Mouse (Mus musculus) embryo, embryonic 10.5 days (tissue): ENCODE measurements around the gene Tpd52l1.
"Not testable (repeated sequence)": the region's sequence is repeated elsewhere in the genome, so short reads cannot be mapped to it uniquely, and the experiment has no call there.

ENCODE experiments used
- DNase-seq: peaks from one replicate; pipeline ENCODE4 v3.0.0-alpha.2; 2015; ENCODE audit warnings: low spot score

Tpd52l1 gene

DNA sequence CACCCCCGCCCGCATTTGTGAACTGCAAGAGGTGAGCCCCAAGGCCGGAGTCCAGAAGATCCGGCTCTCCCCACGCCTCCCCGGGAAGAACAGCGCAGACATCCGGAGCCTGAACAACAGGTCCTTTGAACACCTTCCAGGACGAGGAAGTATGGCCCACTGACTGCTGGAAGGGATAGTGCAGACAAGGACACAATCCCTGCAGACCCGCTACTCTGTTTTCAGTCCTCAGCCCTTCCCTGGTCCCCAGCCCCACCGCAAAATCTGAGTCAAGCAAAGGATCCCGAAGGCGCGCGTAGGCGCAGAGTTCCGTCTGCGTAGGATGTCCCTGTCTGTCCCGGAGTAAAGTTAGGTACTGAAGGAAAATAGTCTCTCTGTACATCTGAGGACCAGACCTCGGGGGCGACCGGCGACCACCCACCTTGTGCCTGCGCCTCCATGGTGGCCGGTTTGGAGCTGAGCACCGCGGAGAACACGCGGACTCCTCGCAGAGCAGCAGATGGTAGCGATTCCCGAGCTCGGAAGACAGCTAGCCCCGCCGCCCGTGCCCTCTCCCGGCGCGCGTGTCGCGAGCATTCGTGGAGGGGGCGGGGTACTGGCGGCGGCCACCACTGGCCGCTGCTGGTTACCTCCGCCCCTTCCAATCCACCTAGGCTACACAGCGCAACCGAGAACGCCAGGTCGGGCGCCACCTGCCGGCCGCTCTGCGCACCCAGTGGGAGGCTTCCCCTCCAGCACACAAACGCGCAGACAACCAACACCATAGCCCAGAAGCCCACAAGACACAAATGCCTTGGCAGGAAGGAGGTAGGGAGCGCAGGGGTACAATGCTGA, at the start of gene Tpd52l1:
Tpd52l1 (minus strand) TSS at position 668 of the 834 bp plus-strand sequence.
- peak; percentile 90 for DNase-seq

DNA sequence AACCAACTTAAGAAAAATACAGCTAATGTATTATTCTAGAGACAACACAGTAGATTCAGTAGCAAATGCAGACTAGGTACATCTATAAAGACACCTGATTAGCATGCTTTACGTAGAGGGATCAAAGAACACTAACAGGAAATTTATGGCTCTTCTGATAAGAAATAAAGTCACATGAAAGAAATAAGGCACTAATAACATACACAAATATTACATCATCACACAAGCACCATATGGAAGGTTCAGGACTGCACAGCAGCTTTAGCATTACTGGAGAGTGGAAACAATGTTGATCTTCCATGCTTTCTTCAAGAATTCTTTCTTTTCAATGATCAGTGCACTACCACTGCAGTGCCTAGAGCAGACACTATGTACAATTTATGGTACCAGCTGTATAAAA, 48.5 kb upstream of the Tpd52l1 start:
- no peak for DNase-seq

DNA sequence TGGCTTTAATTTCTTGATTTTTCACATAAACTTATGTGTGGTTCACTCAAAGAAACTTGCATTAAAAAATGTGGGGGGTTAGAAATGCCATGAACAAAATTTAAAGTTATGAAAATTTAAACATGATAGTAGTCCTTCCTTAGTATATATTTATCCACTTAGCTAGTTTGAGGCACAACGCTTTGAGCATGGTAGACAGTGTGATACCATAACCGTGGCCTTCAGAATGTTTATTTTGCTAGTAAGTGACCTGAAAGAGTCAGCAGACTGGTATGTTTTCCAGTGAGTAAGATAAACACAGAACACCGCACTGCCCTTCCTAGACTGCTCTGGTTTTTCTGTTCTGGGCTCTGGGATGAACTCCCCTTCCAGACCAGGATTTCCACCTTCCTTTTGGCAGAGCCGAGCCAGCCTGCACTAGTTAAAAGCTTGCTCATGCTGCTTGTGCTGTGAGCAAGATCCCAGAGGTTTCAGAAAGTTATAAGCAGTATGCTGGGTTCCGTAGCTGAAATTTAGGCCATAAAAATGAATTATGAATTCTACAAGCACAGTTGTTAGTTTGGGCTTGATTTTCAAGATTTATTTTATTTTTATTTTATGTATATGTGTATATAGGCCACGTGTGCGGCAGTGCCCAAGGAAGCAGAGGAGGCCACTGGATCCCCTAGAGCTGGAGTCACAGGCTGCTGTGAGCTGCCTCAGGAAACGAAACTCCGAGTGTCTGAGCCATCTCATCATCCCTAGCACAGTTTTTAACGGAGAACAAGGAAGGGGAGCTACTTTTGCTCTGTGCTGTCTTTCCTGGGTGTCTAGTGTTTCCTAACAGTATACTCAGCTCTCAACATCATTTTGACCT, 21.5 kb upstream of the Tpd52l1 start:
- DNase-seq: peak; percentile 26

DNA sequence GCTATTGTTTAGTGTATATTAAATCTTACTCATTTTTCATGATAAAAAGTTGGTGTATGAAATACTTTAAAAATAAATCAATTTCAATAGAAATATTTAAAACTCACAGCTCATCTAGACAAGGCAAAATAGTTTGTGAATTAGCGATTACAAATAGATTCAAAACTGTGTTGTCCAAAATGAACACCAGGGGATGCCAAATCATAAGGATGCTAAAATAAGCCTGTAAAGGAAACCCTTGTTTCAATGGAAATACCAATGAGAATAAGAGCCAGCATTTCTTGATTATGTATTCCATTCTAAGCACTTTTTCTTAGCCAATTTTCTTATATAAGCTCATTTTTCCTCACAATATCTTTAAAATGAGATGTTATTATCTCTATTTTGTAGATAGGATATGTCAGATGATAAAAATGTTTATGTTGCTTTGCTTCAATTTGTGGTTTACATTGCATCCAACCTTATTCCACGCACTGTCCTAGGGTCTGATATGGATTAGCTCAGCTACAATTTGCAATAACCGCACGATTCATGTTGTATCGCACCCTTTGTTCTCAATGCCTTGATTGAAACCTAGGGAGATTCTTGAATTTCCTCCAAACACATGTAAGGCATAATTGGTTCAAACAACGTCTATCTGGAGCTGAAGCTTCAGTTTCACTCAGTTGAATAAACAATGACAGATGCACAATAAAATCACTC, 20.2 kb upstream of the Tpd52l1 start:
- DNase-seq: peak; percentile 45

DNA sequence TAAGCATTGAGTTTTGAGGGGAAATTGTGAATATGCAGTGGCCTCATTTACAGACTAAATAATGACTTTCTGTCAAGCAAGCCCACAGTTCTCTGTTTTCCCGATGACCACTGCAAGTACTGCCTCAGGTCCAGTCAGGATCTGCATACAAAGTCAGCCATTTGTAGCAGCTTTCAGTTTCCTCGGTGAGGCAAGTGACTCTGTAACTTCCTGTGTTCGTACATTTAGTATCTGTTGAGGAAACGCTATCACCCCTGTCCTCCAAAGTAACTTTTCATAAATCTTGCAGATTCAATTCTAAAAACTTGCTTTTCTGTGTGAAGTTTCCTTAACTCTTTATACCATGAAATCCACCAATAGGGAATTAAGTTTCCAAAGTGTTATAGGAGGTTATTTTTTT, 19.7 kb upstream of the Tpd52l1 start:
- DNase-seq: no peak

DNA sequence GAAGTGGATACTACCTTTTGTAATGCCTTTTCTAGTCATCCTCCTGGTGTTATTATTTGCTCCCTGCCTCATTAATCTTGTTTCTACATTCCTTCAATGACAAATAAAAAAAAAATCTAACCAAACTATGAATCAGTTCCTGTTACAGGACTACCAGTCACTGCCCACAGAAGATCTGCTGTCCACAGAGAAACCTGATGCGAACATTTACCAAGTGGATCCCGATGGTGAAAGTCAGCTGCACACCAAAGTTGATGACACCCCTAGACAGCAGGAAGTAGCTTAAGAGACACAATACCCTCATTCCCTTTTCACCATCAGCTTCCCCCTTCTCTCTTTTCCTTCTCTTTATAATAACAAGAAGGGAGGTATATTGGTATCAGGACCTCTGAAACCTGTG, 17.3 kb upstream of the Tpd52l1 start:
- no peak for DNase-seq

DNA sequence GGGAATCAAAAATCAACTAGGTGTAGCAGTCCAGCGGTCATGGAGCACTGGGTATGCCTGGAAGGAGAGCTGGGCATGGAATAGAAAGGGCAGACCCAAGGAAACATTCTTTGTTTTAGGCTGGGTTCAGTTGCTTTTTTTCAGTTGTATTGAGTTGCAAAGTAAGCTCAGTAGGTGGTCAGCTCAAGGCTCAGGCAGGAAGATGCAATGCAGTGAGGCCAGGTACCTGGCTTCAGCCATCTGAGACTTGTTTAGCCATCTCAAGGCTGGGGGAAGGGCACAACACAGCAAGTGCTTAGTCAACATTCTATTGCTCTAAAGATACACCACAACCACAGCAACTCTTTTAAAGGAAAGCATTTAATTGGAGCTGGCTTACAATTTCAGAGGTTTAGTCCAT, 11.0 kb upstream of the Tpd52l1 start:
- no peak for DNase-seq

GRCm38 (mm10) chr10:31447083-31447482, 1.3 kb upstream of the Tpd52l1 start:
- no peak for DNase-seq

GRCm38 (mm10) chr10:31444206-31444605, 1.6 kb downstream of the Tpd52l1 start:
- no peak for DNase-seq

- no peak for DNase-seq
Observed at GRCm38 (mm10) chr10:31441491-31441890, 4.3 kb downstream of the Tpd52l1 start.

DNA sequence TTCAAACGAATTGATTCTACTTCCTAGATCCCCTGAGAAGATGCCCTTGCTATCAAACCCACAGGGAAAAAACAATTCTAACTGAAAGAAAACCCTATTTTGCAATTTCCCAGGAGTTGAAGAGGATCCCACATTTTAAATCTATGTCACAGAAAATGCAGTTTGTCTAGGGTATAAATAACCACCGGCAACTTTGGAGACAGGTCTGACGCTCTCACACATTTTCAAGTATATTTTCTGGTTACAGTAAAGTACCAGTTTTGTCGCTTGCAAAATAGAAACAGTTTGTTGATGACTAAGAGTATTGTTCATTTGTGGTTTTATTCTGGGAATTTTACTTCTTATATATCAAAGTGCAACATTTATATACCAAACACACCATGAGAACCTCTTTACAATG, 9.7 kb downstream of the Tpd52l1 start:
- no peak for DNase-seq

- DNase-seq: no peak
Observed at GRCm38 (mm10) chr10:31417956-31418355, 27.8 kb downstream of the Tpd52l1 start.

- DNase-seq: peak; percentile 30
Observed at GRCm38 (mm10) chr10:31392990-31393389, 52.8 kb downstream of the Tpd52l1 start.

DNA sequence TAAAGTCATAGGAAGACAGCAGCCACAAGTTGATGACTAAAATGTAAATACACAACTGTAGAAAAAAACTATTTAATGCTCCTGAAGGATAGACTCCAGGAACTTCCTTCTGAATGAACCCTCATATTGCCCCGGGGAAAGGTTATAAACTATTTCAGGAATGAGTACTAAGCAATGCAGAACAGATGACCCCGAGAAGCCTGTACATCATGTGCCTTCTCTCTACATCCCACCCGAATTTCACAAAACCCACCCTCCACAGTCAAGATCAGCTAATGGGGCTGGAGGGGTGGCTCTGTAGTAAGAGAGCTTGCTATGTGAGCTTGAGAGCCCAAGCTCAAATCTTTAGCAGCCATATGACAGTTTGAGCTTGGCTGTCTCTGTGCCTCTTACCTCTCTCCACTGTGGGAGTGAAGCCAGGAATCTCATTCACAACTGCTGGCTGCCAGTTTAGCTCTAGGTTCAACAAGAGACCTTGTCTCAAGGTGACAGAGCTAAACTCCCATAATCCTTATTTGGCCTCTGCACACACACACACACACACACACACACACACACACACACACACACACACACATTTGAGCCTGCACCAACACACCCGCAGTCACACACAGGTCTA, 54.9 kb downstream of the Tpd52l1 start:
- no peak for DNase-seq

DNA sequence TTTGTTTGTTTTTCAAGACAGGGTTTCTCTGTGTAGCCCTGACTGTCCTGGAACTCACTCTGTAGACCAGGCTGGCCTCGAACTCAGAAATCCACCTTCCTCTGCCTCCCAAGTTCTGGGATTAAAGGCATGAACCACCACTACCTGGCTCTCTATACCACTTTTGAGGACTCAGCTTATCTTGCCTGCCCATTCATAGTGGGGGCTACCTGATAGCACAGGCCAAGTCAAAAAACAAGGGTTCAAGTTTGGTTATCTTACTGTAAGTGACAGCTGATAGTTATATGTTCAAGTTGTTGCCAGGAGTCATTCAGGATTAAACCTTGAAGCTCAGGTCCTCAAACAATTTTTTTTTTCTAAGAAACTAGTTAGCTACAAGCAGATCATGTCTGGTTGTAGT, 57.2 kb downstream of the Tpd52l1 start:
- not testable (repeated sequence) for DNase-seq

DNA sequence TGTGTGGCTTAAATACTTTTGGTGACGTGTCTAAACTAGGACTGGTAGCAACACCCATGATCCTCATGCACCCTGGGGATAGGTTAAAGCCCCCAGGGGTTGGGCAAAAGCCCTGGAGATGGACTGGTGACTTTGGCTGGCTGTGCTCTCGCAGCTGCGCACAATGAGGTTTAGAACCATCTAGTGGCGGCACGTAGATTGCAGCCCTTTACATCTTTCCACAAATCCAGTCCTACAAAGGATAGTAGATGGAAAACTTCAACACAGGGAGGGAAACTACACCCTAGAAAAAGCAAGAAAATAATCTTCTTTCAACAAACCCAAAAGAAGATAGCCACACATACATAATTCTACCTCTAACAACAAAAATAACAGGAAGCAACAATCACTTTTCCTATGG, 75.6 kb downstream of the Tpd52l1 start:
- peak; percentile 47 for DNase-seq

DNA sequence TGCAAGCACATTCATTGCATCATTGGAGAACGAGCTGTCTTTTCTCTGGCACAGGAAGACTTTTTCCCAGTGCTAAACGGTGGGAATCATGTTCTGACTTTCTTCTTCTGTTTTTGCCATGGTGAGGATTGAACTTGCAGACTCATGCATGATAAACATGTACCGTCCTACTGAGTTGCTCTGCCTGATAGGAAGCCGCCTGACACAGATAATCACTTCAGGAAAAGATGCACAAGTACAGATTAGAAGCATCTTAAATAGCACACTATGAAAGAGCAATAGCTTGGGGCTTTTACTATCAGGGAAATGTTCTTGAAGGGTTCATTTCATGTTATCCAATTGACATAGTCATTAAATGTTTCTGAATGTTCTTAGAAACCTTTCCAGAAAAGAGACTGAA, 86.0 kb downstream of the Tpd52l1 start:
- no peak for DNase-seq

GRCm38 (mm10) chr10:31354886-31355461, 90.8 kb downstream of the Tpd52l1 start:
- no peak for DNase-seq

GRCm38 (mm10) chr10:31354141-31354540, 91.6 kb downstream of the Tpd52l1 start:
- DNase-seq: no peak

- DNase-seq: no peak
Observed at GRCm38 (mm10) chr10:31352845-31353427, 92.8 kb downstream of the Tpd52l1 start.

GRCm38 (mm10) chr10:31351056-31351455, 94.7 kb downstream of the Tpd52l1 start:
- DNase-seq: no peak
